Mouse (Mus musculus) megakaryocyte, adult 5-6 weeks (primary cell): Measurements from ENCODE around the gene Ak5. TPM values are rescaled to one million over a fixed set of nuclear protein-coding genes. Genes with fewer than 3 reads are reported as not detected.

Experiments
- ATAC-seq: 2 replicates; pipeline ENCODE4 v1.8.0; 2016; ENCODE audit warnings: mild to moderate bottlenecking, inconsistent platforms; ENCODE audit not compliant: poor library complexity, severe bottlenecking
- total RNA-seq, 2 experiments: library from RNA; stranded (forward) in 1 of 2; stranded (reverse) in 1 of 2; fragments of 153-499, 151-499 nt in 1 of 2; fragments of 221-1000, 200-1000 nt in 1 of 2; gene quantifications; 2 replicates each; pipeline versions ENCODE4 v1.2.3 to v1.2.4; 2015 to 2017

The Ak5 gene
- total RNA-seq, 2 experiments from 2014 or later: not detected

DNA sequence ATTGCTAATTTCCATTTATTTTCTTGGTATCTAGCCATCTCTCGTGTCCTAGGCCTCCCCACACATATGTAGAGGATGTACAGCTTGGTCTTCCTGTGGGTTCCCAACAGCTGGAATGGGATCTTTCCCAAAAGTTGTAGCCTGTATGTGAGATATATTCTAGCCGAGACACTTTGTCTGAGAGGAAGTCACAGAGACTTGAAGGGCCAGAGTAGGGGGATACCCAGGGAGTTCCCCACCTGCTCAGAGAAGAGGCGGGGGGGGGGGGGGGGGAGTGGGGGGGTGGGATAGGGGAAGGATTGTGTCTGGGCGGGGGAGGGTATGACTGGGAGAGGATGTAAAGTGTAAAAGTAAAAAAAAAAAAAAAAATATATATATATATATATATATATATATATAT, 215.0 kb downstream of the Ak5 start:
- ATAC-seq: no peak

DNA sequence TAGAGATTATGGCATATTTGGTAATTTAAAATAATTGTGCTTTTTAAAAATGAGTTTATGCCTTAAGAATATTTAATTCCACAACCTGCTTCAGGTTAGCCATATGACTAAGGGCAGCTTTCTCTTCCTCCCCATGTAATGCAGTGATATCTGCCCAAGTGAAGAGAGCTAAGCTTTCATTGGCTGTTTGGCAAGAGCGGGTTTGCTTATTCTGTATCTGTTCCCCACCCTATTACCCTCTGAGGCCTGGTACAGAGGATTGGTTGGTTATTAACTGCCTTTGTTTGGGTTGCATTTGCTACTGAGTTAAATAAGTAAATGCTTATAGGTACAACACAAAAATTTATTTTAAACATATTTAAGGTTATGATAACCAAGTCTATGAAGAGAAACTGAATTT, 221.2 kb downstream of the Ak5 start:
- no peak for ATAC-seq

DNA sequence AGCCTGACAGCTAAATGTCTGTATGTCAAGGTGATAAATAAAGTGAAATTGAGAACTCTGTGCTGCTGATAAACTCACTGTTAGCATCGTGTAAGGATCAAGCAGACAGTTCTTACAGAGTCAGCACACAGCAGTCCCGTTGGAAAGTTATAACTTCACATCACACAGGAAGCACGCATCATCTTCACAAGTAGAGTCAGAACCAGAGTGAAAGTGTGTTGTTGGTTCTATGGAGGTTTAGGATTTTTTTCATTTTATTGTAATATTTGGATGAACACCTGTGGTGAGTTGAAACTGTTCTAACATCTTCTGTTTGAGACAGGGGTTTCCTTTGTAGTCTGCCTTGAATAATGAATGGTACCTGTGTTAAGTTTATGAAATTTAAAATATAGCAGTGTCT, 224.0 kb downstream of the Ak5 start:
- no peak for ATAC-seq

DNA sequence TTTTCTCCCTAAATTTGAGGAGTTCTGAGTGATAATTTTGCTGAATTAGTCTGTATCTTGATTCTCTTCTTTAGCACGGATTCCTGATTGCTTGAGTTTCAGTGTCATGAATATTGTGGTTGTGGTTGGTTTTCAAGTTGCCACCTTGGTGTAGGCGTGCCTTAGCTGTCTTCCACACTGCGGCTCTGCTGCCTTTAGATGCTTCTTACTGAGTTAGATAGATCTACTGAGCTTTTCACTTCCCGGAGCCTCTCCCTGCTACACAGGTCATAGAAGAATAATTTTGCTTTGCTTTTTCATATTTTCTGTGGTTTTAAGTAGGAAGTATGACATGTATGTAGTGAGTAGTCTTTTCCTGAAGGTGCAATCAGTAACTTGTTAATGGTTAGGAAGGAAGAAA, 225.4 kb downstream of the Ak5 start:
- no peak for ATAC-seq

DNA sequence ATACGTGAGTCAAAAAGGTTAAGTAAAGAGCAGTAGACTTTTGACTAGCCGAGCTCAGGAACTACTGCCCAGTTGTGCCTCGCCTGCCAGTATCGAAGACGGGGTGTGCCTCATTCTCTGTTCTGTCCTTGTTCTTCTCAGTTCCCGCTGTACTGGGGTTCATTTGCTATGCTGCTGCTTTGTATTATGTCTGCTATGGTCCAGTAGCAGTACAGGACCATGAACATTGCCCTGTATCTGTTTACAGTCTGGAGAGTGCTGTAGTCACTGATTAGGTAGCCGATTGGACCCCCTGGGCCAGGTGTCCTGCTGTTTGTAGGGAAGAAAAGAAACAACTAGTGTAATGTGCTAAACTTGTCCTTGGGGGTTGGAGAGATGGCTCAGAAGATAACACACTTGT, 230.1 kb downstream of the Ak5 start:
- no peak for ATAC-seq

DNA sequence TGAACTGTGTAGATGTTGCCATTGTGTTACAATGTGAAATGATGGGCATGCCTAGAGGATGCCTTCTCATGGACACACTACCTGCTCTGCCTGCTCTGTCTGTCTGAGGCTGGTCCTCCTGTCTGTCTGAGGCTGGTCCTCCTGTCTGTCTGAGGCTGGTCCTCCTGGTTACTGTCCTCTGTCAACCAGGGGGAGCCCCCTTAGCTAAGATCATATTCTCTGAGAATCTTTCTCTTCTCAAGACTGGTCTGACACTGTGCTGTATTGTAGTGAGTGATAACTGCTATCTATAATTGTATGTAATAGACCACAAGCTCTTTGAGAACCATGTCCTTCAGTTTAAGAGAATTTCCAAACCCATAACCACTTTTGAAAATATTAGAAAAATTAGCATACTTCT, 232.6 kb downstream of the Ak5 start:
- ATAC-seq: no peak

DNA sequence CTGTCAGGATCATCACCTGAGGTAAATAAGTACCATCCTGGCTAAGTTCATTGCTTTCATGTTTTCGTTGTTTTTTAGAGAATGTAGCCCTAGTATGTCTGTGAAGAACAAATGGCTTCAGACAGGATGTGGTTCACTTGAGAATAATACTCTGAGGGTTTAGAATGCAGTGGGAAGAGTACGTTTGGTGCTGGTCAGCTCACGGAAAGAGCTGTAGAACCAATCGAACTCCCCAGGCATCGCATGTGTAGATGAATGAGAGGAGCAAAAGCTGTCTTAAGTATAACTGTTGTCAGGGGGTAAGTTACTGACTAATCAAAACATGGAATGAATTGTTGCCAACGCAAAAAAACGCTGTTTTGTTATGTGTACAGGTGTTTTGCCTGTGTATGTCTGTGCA, 235.5 kb downstream of the Ak5 start:
- 0 out of 2 replicates have a peak, but pooled peaks have one; percentile 47 for ATAC-seq

DNA sequence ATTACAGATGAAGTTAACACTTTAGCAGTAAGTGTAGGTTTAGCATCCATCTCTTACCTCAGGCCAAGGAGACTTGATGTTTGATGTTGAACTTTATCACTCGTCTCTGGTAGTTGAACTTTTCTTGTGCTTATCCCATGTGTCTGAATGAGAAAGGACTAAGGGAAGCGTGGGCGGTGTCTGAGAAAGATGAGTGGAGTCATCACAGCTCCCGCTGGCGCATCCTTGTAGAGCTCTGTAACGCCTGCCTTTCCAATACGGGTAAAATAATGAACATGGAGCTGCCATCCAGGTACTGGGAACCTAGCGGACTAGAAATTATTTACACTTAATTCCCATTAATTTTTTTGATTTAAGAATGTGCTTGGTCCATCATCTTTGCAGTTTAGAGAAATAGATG, 239.2 kb downstream of the Ak5 start:
- no peak for ATAC-seq

Other genes starting within 250 kb of the Ak5 start
- 41.4 and 56.0 TPM in 2 replicates for gene Pigk, start 45.7 kb upstream of the Ak5 start, total RNA-seq (2015)
- gene Pigk, start 45.7 kb upstream of the Ak5 start, total RNA-seq (2017): 37.8 and 49.9 TPM in 2 replicates